Comparison of ENCODE assay signal across 22 mouse cellular contexts in genomic region chr2:154007381-154007780, GRCm38 (mm10). TPM values are rescaled to one million over a fixed set of nuclear protein-coding genes. Genes with fewer than 3 reads are reported as not detected.
"Had no signal": no experiment of that assay in that cellular context is flagged by ENCODE, and none has a peak within 500 bp of the region (broad histone marks: within the 10 kb centered on the region; RNA-seq: fewer than 3 reads in every experiment).

No protein-coding gene starts in this region.

- ATAC-seq: midbrain, embryonic 13.5 days; midbrain, embryonic 15.5 days had no signal

- DNase-seq: lung, adult 18-20 months; lung, embryonic 14.5 days; lung, postnatal 10 days; lung, postnatal 36 days; right cerebral cortex, postnatal 14 days; thymus, adult 18-20 months; thymus, postnatal 14 days; thymus, postnatal 36 days had no signal

- H3K27me3 ChIP-seq: midbrain, embryonic 13.5 days; midbrain, embryonic 15.5 days; neural tube, embryonic 12.5 days; stomach, embryonic 15.5 days had no signal

RNA-seq across cellular contexts. Expression of gene Bpifa2, which starts 0.7 kb away (rescaled TPM):
- total RNA-seq: megakaryocyte progenitor cell, adult 5-6 weeks; midbrain, postnatal 0 days; monocyte, adult 5-6 weeks; neutrophil, adult 5-6 weeks had no signal
- polyA plus RNA-seq: lung, embryonic 14.5 days; lung, embryonic 16.5 days; macrophage; midbrain, embryonic 11.5 days; midbrain, embryonic 13.5 days; midbrain, embryonic 15.5 days; midbrain, postnatal 0 days; neural tube, embryonic 12.5 days; neural tube, embryonic 14.5 days; spleen, adult 2 months; stomach, embryonic 15.5 days; stomach, postnatal 0 days had no signal

RNA-seq across cellular contexts. Expression of gene Bpifa6, which starts 32.6 kb away (rescaled TPM):
- total RNA-seq: megakaryocyte progenitor cell, adult 5-6 weeks; midbrain, postnatal 0 days; monocyte, adult 5-6 weeks; neutrophil, adult 5-6 weeks had no signal
- polyA plus RNA-seq: lung, embryonic 14.5 days; lung, embryonic 16.5 days; macrophage; midbrain, embryonic 11.5 days; midbrain, embryonic 13.5 days; midbrain, embryonic 15.5 days; midbrain, postnatal 0 days; neural tube, embryonic 12.5 days; neural tube, embryonic 14.5 days; spleen, adult 2 months; stomach, embryonic 15.5 days had no signal
